Mouse (Mus musculus): ENCODE measurements around the gene Olfr547. TPM values are rescaled to one million over a fixed set of nuclear protein-coding genes. Genes with fewer than 3 reads are reported as not detected.

Olfr547 gene
- polyA plus RNA-seq, 1 experiment = not detected

- no peaks in the 10 kb centered on the region for H3K36me3 ChIP-seq (ENCODE audit: control insufficient read depth, insufficient read depth, low read length)
- TF ChIP-seq CTCF (IDR thresholded peaks at IDR 0.05; ENCODE audit: extremely low read depth, insufficient read depth, insufficient read length, insufficient replicate concordance) = no peak
- TF ChIP-seq POLR2A (IDR thresholded peaks at IDR 0.05; ENCODE audit: low read depth, low read length) = no peak
- H3K27me3 ChIP-seq (ENCODE audit: control insufficient read depth, insufficient read depth, low read length) = 0 out of 2 replicates have a peak, but pooled peaks cover 3% of the 10 kb centered on the region
- DNase-seq (ENCODE audit: low read depth in 1 of 2, low spot score in 2 of 2) = no peak
- 66% methylated on average over 10 of the region's 10 CpGs for WGBS
- H3K4me1 ChIP-seq (ENCODE audit: control insufficient read depth, insufficient read depth, insufficient read length) = peaks cover 4% of the 10 kb centered on the region
- H3K4me3 ChIP-seq (ENCODE audit: extremely low read depth, insufficient read depth, insufficient read length) = no peak overlapping the region
- no peak overlapping the region for H3K27ac ChIP-seq (ENCODE audit: insufficient read depth, low read length)
These were observed 18.1 kb upstream of the Olfr547 start for GRCm38 (mm10) chr7:102516261-102517050.

GRCm38 (mm10) chr7:102517051-102517335 is 17.6 kb upstream of the Olfr547 start:
- Histone ChIP-seq H3K27me3 (ENCODE audit: control insufficient read depth, insufficient read depth, low read length) (0 out of 2 replicates have a peak, but pooled peaks cover 3% of the 10 kb centered on the region), H3K4me3 (ENCODE audit: extremely low read depth, insufficient read depth, insufficient read length) (no peak overlapping the region), H3K27ac (ENCODE audit: insufficient read depth, low read length) (no peak overlapping the region), H3K4me1 (ENCODE audit: control insufficient read depth, insufficient read depth, insufficient read length) (peaks cover 4% of the 10 kb centered on the region), H3K36me3 (ENCODE audit: control insufficient read depth, insufficient read depth, low read length) (no peaks in the 10 kb centered on the region)
- DNase-seq (ENCODE audit: low read depth in 1 of 2, low spot score in 2 of 2) = no peak
- 85% methylated on average over 2 of the region's 2 CpGs for WGBS
- no peak for TF ChIP-seq CTCF (IDR thresholded peaks at IDR 0.05; ENCODE audit: extremely low read depth, insufficient read depth, insufficient read length, insufficient replicate concordance)
- no peak for TF ChIP-seq POLR2A (IDR thresholded peaks at IDR 0.05; ENCODE audit: low read depth, low read length)

GRCm38 (mm10) chr7:102529052-102529451 is 5.5 kb upstream of the Olfr547 start:
- Histone ChIP-seq H3K36me3 (ENCODE audit: control insufficient read depth, insufficient read depth, low read length) (no peaks in the 10 kb centered on the region), H3K27me3 (ENCODE audit: control insufficient read depth, insufficient read depth, low read length) (no peaks in the 10 kb centered on the region), H3K4me3 (ENCODE audit: extremely low read depth, insufficient read depth, insufficient read length) (no peak overlapping the region), H3K27ac (ENCODE audit: insufficient read depth, low read length) (no peak overlapping the region), H3K4me1 (ENCODE audit: control insufficient read depth, insufficient read depth, insufficient read length) (no peaks in the 10 kb centered on the region)
- DNase-seq (ENCODE audit: low read depth in 1 of 2, low spot score in 2 of 2) = no peak
- TF ChIP-seq CTCF (IDR thresholded peaks at IDR 0.05; ENCODE audit: extremely low read depth, insufficient read depth, insufficient read length, insufficient replicate concordance) (no peak), POLR2A (IDR thresholded peaks at IDR 0.05; ENCODE audit: low read depth, low read length) (no peak)
- WGBS = 47% methylated on average over 1 of the region's 1 CpGs

GRCm38 (mm10) chr7:102540596-102540995 is 6.0 kb downstream of the Olfr547 start, which contains the start of gene Olfr548-ps1:
Olfr548-ps1 (plus strand) TSS chr7:102540896.
- WGBS = 79% methylated on average over 2 of the region's 2 CpGs
- no peaks in the 10 kb centered on the region for H3K36me3 ChIP-seq (ENCODE audit: control insufficient read depth, insufficient read depth, low read length)
- no peaks in the 10 kb centered on the region for H3K4me1 ChIP-seq (ENCODE audit: control insufficient read depth, insufficient read depth, insufficient read length)
- no peaks in the 10 kb centered on the region for H3K27me3 ChIP-seq (ENCODE audit: control insufficient read depth, insufficient read depth, low read length)
- no peak within 1 kb of the TSS for H3K27ac ChIP-seq (ENCODE audit: insufficient read depth, low read length)
- H3K4me3 ChIP-seq (ENCODE audit: extremely low read depth, insufficient read depth, insufficient read length) = no peak within 1 kb of the TSS
- TF ChIP-seq POLR2A (IDR thresholded peaks at IDR 0.05; ENCODE audit: low read depth, low read length) (no peak), CTCF (IDR thresholded peaks at IDR 0.05; ENCODE audit: extremely low read depth, insufficient read depth, insufficient read length, insufficient replicate concordance) (no peak)
- DNase-seq (ENCODE audit: low read depth in 1 of 2, low spot score in 2 of 2) = no peak

- no peak for DNase-seq (ENCODE audit: low read depth in 1 of 2, low spot score in 2 of 2)
- H3K4me3 ChIP-seq (ENCODE audit: extremely low read depth, insufficient read depth, insufficient read length) = no peak overlapping the region
- no peaks in the 10 kb centered on the region for H3K36me3 ChIP-seq (ENCODE audit: control insufficient read depth, insufficient read depth, low read length)
- WGBS = 54% methylated on average over 3 of the region's 3 CpGs
- no peak for TF ChIP-seq POLR2A (IDR thresholded peaks at IDR 0.05; ENCODE audit: low read depth, low read length)
- TF ChIP-seq CTCF (IDR thresholded peaks at IDR 0.05; ENCODE audit: extremely low read depth, insufficient read depth, insufficient read length, insufficient replicate concordance) = no peak
- H3K27me3 ChIP-seq (ENCODE audit: control insufficient read depth, insufficient read depth, low read length) = no peaks in the 10 kb centered on the region
- H3K4me1 ChIP-seq (ENCODE audit: control insufficient read depth, insufficient read depth, insufficient read length) = no peaks in the 10 kb centered on the region
- no peak overlapping the region for H3K27ac ChIP-seq (ENCODE audit: insufficient read depth, low read length)
These were observed 6.7 kb downstream of the Olfr547 start for GRCm38 (mm10) chr7:102541251-102541650.

GRCm38 (mm10) chr7:102549570-102549969 is 15.0 kb downstream of the Olfr547 start, which contains the start of gene Olfr549:
Olfr549 (plus strand) TSS chr7:102549870.
- H3K4me3 ChIP-seq (ENCODE audit: extremely low read depth, insufficient read depth, insufficient read length) = no peak within 1 kb of the TSS
- no peak for DNase-seq (ENCODE audit: low read depth in 1 of 2, low spot score in 2 of 2)
- H3K27ac ChIP-seq (ENCODE audit: insufficient read depth, low read length) = no peak within 1 kb of the TSS
- TF ChIP-seq CTCF (IDR thresholded peaks at IDR 0.05; ENCODE audit: extremely low read depth, insufficient read depth, insufficient read length, insufficient replicate concordance) (no peak), POLR2A (IDR thresholded peaks at IDR 0.05; ENCODE audit: low read depth, low read length) (no peak)
- H3K36me3 ChIP-seq (ENCODE audit: control insufficient read depth, insufficient read depth, low read length) = no peaks in the 10 kb centered on the region
- H3K27me3 ChIP-seq (ENCODE audit: control insufficient read depth, insufficient read depth, low read length) = no peaks in the 10 kb centered on the region
- no peaks in the 10 kb centered on the region for H3K4me1 ChIP-seq (ENCODE audit: control insufficient read depth, insufficient read depth, insufficient read length)
- WGBS = 83% methylated on average over 3 of the region's 3 CpGs

- H3K4me1 ChIP-seq (ENCODE audit: control insufficient read depth, insufficient read depth, insufficient read length) = no peaks in the 10 kb centered on the region; the same call in 1 of the 2 replicates
- TF ChIP-seq POLR2A (IDR thresholded peaks at IDR 0.05; ENCODE audit: low read depth, low read length) = no peak
- TF ChIP-seq CTCF (IDR thresholded peaks at IDR 0.05; ENCODE audit: extremely low read depth, insufficient read depth, insufficient read length, insufficient replicate concordance) = no peak
- no peak overlapping the region for H3K4me3 ChIP-seq (ENCODE audit: extremely low read depth, insufficient read depth, insufficient read length)
- no peak overlapping the region for H3K27ac ChIP-seq (ENCODE audit: insufficient read depth, low read length)
- 39% methylated on average over 3 of the region's 3 CpGs for WGBS
- no peaks in the 10 kb centered on the region for H3K36me3 ChIP-seq (ENCODE audit: control insufficient read depth, insufficient read depth, low read length)
- H3K27me3 ChIP-seq (ENCODE audit: control insufficient read depth, insufficient read depth, low read length) = no peaks in the 10 kb centered on the region
- DNase-seq (ENCODE audit: low read depth in 1 of 2, low spot score in 2 of 2) = no peak
These were observed 18.7 kb downstream of the Olfr547 start for GRCm38 (mm10) chr7:102553279-102553678.

Measured in spleen, adult 2 months (tissue).